Mouse (Mus musculus) urinary bladder, postnatal 4 days (tissue): ENCODE measurements around the gene Pdx1.
A peak's percentile ranks its signal among the peaks of the same experiment; 100 is the strongest.

Source experiments
- DNase-seq, 2 experiments: peaks; one replicate each; pipeline ENCODE4 v3.0.0; 2021 to 2022; ENCODE audit warnings: low spot score in 2 of 2

The Pdx1 gene

DNA sequence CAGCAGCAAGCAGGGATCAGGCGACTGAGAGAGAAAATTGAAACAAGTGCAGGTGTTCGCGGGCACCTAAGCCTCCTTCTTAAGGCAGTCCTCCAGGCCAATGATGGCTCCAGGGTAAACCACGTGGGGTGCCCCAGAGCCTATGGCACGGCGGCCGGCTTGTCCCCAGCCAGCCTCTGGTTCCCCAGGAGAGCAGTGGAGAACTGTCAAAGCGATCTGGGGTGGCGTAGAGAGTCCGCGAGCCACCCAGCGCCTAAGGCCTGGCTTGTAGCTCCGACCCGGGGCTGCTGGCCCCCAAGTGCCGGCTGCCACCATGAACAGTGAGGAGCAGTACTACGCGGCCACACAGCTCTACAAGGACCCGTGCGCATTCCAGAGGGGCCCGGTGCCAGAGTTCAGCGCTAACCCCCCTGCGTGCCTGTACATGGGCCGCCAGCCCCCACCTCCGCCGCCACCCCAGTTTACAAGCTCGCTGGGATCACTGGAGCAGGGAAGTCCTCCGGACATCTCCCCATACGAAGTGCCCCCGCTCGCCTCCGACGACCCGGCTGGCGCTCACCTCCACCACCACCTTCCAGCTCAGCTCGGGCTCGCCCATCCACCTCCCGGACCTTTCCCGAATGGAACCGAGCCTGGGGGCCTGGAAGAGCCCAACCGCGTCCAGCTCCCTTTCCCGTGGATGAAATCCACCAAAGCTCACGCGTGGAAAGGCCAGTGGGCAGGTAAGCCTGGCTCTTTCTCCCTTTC lies at the start of gene Pdx1:
Pdx1 (plus strand) TSS at position 34 of the 747 bp plus-strand sequence.
- DNase-seq: no peak

DNA sequence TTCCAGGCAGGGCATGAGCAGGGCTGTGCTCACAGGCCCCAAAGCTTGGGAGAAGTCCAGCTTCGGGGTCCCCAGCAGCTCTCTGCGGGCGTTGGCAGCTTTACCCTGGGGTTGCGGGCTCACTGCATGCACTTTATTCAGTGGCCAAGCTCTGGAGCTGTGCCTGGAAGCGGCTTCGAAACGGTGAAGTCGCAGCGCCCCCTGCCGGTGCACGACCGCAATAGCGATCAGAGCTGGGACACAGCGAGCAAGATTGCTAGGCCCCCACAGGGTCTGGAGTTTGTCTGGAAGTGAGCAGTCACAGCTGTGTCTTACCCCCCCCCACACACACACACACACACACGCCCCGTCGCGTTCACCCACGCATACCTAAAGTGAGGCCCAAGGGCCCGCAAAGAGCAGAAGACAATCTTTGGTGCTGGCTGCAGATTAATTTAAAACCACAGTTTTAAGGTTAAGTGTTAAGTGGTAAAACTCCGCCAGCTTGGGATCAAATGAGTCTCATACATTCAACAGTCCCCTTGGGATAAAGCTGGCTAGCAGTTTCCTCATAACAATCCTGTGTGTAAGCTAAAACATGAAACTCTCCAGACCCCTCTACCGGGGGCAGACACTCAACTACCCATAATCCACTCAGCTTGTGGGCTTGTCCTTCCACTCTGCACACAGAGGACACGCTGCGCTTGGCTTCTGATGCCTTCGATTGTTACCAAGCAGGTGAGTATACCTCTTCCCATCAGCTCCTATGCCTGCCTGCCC lies 42.2 kb upstream of the Pdx1 start:
- peak; percentile 71 to 89 for DNase-seq

DNA sequence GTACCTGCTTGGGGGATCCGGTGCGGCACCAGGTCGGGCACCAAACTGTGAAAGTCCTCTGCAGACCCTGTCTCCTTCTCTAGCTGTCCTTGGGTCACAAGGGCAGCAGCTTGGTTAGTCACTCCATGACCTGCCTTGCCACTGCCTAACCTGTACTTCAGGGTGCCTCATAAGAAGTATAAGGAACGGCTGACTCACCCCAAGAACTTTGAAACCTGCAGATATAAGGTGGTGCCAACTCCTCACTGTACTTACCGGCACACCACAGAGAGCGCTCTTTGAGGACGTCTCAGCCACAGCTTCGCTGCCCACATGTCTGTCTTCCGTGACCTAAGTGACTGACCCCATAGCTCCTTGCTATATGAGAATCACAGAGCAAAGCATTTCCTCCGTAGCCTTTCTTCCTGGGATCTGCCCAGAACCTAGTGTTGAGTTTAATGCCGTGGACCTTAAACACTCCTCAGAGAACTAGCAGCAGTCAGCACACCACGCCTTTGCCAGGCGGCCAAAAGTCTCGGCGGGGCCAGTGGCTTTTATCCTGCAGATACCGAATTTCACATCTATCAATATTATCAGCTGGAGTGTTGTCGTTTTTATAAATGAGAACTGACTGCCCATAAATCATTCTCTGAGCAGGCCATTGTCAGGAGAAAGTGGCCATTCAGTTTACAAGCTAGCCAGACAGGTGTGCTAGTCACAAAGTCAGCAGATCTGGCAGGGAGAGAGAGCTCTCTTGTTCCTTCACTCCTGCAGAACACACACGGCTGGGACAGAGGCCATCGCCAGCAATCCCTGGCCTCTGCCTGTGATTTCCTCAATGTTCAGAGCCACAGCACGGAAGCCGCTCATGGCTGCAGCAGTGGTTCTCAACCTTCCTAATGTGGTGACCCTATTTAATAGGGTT lies 34.1 kb upstream of the Pdx1 start:
- no peak for DNase-seq

DNA sequence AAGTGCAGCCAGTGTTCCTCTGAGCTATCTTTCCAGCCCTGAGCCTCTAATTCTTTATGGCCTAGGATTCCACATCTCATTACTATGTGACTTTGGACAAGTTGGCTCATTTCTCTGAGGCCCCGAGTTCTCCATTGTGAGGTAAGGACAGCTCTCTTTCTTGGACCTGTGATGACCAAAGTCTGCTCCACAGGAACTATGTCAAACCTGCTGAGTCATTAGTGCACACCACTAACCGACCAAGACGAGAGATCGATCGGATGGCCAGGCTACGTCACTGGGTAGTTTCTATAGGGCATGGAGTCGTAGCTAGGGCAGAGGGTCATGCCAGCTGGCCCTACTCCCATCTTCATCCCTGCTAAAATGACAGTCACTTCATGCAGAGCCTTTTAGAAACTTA lies 25.9 kb upstream of the Pdx1 start:
- DNase-seq: no peak

DNA sequence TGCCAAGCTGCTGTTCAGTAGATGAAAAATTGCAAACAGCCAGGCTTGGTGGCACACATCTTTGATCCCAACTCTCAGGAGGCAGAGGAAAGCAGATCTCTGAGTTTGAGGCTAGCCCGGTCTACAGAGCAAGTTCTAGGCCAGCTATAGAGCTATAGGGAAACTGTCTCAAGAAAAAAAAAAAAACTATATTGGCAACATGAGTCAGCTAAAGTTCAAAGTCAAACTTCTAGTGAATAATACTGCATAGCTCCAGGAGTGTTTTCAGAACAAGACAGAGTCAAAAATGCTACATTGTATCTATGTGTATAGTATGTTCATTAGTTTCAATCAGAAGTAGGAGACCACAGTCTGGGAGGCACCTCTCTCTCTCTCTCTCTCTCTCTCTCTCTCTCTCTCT lies 9.6 kb upstream of the Pdx1 start:
- DNase-seq: no peak

DNA sequence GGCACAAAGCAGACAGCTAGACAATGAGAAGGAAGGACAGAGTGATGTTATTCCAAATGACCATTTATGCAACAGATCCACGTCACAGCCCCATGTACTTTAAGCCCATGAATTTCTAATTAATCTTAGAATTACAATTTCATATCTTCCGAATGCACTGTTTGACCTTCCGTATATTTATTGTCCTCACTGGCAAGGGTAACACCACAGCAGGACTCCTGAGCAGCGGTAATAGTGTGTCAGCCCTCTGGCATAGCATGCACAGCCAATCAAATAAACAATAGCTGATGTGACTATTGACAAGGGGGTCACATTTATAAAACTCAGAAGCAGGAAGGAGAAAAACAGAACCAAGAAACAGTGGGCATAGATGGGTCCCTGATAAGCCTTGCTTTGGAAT lies 9.0 kb upstream of the Pdx1 start:
- no peak for DNase-seq

DNA sequence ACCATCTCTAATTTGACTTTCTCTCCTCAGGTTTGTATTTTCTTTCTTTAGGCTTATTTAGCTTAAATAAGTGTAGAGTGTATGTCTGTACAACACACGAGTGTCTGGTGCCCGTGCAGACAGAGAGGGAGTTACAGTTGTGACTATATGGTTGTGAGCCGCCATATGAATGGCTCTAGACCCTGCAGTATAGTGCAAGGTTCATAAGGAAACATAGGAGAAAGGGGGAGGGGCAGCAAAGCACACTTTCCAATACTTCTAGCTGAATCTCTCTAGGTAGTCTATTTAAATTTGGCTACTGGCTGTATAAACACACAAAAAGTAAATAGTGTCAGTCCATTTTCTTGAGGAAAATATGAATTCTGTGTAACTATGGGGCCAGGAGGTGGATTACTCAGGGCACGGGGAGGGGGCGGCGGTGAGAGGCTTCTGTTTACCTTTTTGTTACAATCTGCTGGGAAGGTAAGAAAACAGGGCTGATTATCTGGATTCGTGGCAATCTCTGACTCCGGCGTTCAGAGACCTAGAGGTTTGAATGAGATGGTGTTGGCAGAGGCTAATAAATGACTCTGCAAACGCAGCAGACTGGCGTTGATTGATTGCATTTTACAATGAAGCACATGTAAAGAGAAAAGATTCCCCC lies 7.7 kb upstream of the Pdx1 start:
- DNase-seq: no peak

DNA sequence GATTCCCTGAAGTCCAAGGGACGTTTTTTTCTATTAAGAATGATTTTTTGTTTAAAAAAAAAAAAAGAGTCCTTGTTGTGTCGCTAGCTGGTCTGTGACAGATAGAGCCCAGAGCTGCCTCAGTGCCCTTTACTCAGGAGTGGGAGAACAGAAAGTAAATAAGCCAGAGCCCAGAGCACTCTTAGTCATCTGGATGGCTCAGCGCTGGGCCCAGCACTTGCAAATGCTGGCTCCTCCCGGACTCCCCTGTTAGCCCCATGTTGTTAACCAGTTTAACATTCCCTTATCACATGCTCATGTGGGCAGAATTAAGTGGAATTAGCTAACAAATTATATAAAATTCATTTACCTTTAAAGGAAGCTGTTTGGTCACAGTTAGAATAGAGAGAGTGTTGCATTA lies 5.8 kb upstream of the Pdx1 start:
- DNase-seq: no peak

DNA sequence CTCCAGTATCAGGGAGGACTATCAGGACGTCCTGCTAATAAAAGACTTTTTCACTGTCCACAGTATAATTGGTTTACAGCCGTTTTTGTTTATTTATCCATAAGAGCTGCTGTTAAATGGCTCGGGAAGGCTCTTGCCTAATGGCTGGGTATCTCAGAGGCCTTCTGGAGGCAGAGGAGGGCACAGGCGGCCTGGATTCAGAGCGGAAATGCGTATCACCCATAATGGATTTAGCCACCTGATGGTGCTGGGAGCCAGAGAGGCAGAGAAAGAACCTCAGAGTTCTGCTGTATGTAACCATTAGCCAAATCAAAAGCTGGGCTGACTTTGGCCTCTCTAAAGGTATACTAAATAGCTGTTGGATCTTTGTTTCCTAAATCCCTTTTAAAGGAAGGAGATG lies 2.3 kb upstream of the Pdx1 start:
- DNase-seq: no peak

DNA sequence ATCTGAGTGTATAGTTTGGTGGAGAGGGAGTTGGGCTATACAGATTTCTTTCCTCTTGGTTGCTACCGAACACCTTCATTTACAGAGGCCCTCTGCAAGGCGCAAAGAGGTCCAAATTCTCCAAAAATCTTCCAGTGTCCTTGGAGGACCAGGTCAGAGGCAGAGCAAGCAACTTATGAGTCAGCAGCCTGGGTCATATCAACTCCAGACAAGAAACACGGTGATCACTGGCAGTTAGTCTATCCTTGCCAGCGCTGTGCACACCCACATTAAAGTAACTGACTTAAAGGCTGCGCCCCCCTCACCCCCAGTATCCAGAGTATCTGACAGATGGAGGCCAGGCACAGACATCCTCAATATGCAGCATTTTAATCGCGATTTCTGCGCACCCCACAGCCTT lies 1.0 kb upstream of the Pdx1 start:
- DNase-seq: no peak

DNA sequence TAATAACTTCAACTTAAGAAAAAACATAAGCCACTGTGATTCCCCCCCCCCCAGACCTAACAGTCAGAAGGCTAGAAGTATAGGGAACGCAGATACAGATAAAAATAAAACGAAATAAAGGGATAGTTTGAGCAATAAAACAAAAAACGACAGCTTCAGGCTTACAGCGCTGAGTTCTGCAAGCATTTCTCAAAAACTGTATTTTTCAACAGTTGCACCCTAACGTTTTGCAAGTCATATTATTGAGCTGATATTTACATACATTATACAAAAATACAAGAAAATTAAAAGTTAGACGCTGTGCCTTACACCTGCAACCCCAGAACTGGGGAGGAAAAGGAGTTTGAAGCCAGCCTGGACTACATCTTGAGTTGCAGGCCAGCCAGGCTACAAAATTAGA lies 388 bp upstream of the Pdx1 start:
- no peak for DNase-seq

DNA sequence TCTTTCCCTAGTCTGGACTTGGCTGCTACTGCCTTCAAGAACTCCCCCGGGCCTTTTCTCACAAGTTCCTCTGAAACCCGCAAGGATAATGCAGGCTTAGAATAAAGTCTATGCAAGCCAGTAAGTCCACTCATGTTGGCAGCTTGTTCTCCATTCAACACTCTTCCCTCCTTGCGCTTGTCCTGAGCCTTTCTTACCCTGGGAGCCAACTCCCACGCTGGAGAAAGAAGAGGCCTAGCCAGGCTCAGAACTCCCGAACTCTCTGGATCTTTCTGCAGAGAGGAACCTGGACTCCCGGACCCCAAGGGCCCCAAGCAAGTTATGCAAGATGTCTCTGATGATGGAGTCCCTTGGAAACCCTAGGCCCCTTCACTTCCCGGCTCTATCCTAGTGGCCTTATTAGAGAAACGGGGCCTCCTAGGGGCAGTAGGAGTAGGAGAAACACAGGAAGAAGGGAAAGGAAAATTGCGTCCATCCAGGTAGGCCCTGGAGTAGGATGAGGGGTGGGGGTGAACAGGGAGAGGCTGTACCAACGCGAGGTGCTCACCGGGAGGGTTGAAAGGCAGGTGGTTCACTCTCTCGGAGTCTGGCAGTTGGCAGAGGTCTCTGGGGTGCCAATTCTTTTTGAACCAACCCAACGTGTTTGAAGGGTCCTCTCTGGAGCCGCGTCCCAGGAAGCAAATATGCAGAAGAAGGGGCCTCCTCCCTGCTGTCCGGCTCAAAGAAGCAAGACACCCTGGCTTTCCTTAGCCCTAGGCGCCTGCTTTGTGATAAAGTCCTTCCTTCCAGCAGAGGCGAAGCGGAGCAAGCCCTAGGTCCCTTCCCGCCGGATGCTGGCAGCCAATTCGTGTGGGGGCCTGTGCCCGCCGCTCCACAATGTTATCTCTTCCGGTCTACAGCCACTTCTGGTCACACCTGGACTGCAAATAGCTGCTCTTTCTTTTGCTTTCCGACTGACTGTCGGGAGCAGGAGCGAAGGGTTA lies 1.2 kb downstream of the Pdx1 start:
- no peak for DNase-seq

DNA sequence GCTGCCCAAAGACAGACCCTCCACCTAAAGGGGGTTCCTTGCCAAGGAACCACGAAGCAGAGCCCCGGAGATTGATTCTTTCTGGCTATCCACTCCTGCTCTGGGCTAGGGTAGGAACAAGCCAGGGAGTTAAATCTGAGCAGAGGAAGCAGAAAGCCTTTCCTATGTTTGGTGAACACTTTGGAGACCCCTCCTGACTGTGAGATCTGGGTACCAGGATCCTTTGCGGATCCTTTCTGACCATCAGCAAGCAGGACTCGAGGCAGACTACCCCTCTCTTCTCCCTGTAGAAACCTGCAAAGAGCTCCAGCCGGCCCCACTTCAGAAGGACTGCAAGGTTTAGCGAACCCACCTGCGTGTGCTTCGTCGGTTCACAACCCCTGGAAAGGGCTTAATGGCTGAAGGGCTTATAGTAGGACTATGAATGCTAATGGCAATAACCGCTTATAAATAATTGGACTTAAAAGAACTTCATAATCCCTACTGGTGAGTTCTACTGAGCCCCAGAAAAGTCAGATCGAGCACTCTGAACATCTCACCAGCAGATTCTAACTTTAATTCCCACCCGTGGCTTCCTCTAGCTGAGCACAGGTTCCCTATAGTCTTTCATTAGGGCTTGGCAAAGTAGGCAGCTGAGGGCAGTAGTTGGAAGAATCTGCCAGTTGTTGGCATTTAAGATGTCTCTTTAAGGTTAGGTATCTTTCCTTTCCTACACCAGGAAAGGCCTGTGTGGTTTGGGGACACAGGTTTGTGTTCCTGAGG lies 2.5 kb downstream of the Pdx1 start:
- no peak for DNase-seq

DNA sequence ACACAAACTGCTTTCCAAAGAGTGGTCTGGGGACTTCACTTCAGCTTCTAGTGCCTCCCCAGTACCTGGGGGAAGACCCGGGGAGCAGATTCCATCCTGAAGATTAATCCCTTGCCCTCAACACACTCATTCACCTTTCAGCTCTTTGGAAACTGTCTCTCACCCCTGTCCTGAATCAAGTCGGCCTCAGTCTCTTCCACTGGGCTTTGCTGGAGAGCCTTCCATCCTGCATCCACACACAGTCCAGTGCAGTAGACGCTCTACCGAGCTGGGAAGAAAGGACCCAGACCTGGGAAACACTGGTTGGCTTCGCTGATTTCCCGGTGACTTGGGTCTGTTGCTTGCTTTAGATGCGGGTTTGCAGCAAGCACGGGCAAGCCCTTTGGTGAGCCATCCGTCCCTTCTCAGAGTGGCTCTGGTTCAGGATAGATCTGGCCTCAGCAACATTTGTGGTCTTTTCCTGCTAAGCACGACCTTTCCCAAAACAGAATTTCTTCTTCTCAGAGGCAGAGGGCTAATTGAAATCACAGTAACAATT lies 3.1 kb downstream of the Pdx1 start:
- DNase-seq: no peak

DNA sequence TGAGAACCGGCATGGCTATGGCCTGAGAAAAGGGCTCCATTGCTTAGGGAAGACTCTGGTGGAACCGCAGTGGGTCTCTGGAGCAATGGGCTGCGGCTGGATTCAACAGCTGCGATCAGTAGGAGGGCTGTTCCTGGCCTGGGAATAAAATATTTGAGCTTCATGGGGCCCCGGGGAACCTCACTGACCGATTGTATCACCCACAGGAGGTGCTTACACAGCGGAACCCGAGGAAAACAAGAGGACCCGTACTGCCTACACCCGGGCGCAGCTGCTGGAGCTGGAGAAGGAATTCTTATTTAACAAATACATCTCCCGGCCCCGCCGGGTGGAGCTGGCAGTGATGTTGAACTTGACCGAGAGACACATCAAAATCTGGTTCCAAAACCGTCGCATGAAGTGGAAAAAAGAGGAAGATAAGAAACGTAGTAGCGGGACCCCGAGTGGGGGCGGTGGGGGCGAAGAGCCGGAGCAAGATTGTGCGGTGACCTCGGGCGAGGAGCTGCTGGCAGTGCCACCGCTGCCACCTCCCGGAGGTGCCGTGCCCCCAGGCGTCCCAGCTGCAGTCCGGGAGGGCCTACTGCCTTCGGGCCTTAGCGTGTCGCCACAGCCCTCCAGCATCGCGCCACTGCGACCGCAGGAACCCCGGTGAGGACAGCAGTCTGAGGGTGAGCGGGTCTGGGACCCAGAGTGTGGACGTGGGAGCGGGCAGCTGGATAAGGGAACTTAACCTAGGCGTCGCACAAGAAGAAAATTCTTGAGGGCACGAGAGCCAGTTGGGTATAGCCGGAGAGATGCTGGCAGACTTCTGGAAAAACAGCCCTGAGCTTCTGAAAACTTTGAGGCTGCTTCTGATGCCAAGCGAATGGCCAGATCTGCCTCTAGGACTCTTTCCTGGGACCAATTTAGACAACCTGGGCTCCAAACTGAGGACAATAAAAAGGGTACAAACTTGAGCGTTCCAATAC lies 4.7 kb downstream of the Pdx1 start:
- no peak for DNase-seq

DNA sequence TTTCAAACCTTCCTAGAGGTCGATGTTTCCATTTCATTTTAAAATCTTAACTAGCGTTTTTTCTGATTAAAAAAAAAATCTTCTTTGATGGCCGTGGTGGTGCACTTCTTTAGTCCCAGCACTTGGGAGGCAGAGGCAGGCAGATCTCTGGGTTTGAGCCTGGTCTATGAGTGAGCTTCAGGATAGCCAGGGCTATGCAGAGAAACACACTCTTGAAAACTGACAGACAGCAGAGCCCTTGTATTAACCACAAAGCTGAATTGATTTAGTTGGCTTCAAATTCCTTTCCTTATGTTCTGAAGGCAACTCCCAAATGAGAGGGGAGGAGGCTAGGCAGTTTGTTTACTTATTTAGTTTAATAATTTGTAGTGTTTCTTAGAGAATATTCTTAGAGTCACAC lies 6.0 kb downstream of the Pdx1 start:
- DNase-seq: no peak

DNA sequence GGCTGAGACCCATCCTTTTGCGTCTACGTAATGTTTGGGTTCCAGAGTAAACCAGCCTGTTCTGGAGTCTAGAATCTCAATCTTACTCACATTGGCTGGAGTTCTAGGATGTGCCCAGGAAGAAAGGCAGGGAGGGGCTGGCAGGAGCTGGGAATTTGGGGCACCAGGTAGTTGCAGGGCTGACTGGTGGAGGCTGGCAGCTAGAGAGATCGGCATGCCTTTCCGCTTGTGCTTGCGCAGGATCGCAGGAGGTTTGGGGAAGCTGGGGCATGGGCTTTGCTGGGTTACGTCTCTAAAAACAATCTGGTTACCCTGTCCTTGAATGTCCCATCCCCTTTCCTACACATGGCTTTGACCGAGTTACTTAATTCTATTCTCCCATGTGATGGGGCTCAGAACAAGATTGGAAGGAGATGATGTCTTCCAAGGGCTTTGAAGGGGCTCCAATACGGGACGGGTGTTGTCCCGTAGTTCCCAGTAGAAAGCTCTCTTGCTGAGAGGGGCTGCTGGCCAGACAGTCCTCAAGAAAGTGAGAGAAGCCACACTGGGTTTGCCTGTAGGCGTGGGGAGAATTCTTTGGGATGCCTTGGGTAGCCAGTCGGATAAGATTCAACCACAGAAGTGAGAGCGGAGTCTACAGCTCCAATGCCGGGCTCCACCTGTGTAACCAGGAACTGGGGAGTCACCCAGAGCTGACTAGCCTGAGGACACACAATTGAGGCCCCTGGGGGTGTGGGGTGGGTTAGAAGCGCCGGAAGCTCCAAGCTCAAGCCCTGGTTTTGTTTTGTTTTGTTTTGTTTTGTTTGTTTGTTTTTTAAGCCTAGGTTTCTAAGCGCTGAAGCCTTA lies 7.2 kb downstream of the Pdx1 start:
- no peak for DNase-seq

DNA sequence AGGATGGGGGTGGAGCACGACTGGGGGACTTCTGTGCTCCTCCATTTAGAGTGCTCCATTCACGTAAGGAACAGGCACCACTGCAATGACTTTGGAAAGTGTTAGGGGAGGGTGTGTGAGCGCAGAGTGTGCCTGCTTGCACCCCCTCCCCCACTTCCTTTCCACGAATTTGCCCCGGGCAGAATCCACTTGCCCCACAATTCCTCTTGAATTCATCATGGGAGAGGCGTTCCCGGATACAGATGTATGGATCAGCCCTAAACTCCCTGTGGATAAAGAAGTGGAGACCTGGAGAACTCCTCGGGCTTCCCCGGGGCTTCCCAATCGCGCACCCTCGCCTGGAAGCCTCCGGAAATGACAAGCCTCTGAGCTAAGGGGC lies 7.8 kb downstream of the Pdx1 start:
- no peak for DNase-seq
